Mouse (Mus musculus) kidney, adult 8-10 months (tissue): ENCODE results near the gene Pet117.
"Not testable (repeated sequence)": the region's sequence is repeated elsewhere in the genome, so short reads cannot be mapped to it uniquely, and the experiment has no call there.

ENCODE experiments used
- DNase-seq, 2 experiments: peaks; one replicate each; pipeline ENCODE4 v3.0.0; 2022

Pet117 gene

DNA sequence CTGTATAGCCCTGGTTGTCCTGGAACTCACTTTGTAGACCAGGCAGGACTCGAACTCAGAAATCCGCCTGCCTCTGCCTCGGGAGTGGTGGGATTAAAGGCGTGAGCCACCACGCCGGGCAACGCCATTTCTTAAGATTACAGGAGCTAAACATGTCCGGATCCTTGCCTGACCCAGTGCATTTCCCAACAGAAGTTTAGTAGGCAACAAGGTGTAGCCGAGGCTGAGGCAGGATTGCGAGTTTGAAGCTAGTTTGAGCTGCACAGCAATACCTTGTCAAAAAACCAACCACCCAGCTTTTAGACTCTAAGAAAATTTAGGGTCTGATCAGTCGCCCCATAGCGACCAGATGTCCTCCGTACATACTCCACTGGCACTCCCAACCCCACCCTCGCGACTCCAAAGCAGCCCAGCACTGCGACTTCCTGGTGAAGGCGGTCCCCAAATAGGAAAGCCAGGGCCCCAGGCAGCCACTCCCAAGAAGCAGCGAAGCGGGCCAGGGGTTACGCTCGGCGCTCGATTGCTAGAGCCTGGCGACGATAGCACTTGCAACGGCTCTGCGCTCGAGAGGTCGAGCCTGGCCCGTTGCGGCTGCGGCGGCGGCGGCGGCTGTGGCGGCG, at the start of gene Pet117, which contains the start of gene Kat14:
Pet117 (plus strand) TSS at position 597 of the 620 bp plus-strand sequence.
Kat14 (plus strand) TSS at position 584 of the 620 bp plus-strand sequence.
- peak; percentile 96 to 98 for DNase-seq

GRCm38 (mm10) chr2:144324218-144324617, 44.6 kb upstream of the Pet117 start:
- DNase-seq: no peak

DNA sequence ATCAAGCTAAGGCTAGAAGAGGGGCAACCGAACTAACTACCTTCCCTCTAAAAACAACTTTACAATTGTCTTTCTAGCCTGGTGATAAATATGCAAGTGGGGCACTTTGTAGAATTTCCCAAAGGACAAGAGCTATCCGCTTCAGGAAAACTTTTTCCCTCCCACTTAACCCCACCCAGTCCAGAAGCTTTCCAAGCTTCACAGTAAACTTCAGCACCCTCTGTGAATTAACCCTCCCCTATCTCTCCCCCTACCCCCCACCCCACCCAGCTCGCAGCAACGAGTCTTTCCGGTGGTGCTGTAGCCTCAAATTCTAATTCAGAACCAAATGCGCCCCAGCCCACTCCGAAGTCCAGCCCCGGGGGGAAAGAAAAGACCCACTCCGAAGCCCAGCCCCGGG, 39.3 kb upstream of the Pet117 start:
- no peak for DNase-seq

- DNase-seq: peak in 1 of 2 experiments; percentile 24
Observed at GRCm38 (mm10) chr2:144329937-144330336, 38.9 kb upstream of the Pet117 start.

DNA sequence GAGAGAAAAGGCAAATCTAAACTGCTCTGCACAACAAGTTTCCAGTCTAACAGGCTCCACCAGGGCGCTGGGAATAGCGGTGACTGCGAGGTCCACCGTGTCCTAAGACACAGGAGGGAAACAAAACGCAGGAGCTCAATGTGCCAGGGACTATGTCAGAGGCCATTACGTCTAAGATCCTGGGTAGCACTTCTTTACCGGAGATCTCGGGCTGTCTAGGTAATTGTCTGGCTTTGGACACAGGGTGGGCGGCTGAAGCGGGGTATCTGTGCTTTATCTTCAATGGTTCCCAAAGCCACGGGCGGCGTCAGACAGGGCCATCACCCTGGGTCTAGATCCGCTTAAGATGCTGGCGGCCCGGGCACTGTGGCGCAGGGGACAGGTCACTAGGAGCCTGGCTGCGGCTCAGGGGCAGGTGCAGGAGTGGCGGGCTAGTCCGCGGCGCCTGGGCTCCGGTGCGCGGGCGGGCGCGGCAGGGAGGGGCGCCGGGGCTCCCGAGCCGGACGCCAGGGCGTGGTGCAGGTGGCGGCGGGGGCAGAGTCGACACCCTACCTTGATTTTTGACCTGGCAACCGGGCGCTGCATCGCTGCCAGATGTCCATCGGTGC, 38.3 kb upstream of the Pet117 start:
- peak in 1 of 2 experiments; percentile 27 for DNase-seq

DNA sequence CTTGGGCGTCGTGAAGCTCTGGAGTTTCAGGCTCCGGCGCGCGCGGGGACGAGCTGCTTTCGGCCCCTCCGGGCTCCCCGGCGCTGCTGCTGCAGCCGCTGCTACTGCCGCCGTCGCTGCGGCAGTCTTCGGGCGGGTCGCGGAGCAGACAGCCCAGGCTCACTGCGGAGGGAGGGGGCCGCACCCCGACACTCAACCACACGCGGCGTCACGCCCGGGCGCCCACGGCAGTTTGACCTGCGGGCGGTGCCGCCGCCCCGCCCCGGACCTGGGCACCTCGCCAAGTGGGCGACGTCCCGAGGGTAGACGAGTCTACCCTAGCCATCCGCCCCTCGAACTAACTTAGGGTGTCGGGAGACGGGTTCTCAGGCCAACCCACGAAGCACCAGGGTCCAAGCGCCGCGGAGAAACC, 37.8 kb upstream of the Pet117 start:
- peak; percentile 42 to 43 for DNase-seq

DNA sequence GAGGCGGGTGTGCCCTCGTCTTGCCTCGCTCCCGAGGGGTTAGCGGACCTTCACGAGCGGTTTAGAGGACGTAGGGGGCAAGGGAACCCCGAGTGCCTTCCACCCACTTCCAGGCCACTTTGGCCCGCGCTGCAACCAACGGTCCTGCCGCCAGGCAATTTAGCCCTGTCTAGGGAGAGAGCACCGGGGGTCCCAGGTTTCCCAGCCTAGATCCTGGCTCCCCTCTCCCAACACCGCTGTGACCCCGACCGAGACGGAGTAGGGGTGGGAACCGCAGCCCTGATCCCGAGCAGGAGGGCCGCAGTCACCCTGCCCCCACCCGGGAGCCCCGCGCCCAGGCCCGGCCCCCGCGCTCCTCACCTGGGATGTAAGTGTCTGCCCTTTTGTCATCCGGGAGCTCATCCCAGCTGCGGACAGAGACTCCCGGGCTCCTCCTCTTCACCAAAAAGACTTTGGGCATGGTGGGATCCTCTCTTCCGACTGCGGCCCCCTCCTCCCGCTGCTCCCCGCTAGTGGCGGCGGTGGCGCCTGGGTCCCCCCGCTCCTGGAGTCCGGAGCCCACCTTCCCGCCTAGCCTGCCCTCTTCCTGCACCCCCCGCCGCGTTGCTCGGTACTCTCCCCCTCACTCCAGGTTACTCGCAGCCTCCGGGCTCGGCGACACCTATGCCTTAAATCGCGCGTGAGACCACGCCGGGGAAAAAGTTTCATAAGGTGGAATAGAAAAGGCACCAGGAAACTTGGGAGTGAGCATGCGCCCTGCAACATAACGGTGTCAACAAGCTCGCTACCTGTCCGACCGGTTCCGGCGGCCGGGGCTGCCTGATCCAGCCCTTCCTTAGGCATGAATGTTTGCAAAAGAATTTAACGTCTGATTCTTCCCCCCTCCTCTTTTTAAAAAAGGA, 37.1 kb upstream of the Pet117 start, which contains the start of gene Ovol2:
Ovol2 (minus strand) TSS at position 746 of the 902 bp plus-strand sequence.
- peak; percentile 61 to 71 for DNase-seq

GRCm38 (mm10) chr2:144332486-144332885, 36.3 kb upstream of the Pet117 start:
- DNase-seq: no peak

DNA sequence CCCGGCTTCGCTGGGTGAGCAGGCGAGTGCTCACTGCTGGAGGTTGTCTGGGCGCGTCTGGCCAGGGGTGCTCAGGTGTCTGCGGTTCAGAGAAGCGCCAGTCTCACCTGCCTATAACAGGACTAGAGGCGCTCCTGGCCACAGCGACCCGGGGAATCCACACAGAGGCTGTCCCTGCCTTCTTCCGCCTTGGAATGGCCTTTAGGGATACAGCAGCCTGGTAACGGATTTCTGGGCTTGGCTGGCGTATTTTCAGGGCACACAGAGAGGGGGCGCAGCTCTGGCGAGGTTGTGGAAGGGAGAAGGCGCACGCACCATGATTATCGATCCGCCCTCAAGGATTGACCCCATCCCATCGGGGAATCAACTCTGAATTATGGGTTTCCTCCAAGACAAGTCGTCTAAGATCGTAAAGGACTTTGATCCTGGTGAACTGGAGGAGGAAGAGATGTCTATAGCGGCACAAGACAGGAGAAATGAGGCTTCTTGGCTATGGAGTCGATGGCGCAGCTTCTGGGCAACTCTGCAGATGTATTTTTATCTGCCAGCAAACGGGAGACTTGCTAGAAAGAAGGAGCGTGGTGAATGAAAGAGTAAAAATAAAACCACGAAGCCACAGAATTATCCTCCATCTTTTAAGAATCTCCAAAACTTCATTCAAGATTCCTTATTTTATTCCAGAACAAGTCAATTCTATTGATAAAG, 35.5 kb upstream of the Pet117 start:
- DNase-seq: no peak

GRCm38 (mm10) chr2:144337230-144337629, 31.6 kb upstream of the Pet117 start:
- no peak for DNase-seq

DNA sequence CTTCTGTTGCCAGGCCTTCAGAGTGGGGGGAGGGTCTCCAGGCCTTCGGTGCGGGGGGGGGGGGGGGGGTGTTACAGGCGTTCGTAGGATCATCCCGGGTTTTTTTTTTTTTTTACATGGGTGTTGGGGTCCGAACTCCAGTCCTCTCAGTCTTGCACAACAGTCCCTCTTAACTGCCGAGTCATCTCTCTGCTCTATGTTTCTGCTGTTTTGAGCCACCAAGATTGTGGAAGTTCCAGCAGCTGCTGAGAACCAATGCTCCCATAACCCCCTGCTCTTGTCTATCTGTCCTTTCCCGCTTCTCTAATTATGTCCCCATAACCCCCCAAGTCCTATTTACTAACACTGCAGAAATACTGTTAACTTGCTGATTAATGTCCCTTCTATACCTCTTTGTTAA, 31.1 kb upstream of the Pet117 start:
- no peak for DNase-seq

GRCm38 (mm10) chr2:144338149-144338548, 30.6 kb upstream of the Pet117 start:
- not testable (repeated sequence) for DNase-seq

DNA sequence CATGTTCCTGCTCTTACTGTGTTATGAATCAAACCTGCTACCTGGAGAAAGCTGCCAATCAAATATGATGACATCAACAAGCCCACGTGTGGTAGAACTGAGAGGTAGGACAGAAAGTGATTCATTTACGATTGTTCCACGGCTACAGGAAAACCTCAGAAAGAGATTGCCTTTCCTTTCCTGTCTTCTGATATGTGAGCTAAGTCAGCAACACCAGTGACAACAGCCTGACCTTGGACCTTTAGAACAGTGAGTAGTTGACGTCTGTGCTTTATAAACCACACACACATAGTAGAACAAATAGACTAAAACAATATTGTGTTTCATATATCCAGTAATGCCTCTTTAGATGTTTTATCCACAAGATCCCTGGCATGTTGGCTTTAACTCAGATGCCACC, 25.6 kb upstream of the Pet117 start:
- no peak for DNase-seq

GRCm38 (mm10) chr2:144348525-144348924, 20.3 kb upstream of the Pet117 start:
- DNase-seq: peak in 1 of 2 experiments; percentile 18

GRCm38 (mm10) chr2:144352843-144353242, 16.0 kb upstream of the Pet117 start:
- no peak for DNase-seq

- no peak for DNase-seq
Observed at GRCm38 (mm10) chr2:144369020-144369421, 225 bp downstream of the Pet117 start.

- DNase-seq: peak; percentile 51
Observed at GRCm38 (mm10) chr2:144369511-144369910, 715 bp downstream of the Pet117 start.

- peak; percentile 7 to 10 for DNase-seq
Observed at GRCm38 (mm10) chr2:144371566-144371965, 2.8 kb downstream of the Pet117 start.

GRCm38 (mm10) chr2:144373063-144373462, 4.3 kb downstream of the Pet117 start:
- no peak for DNase-seq

GRCm38 (mm10) chr2:144375063-144375703, 6.4 kb downstream of the Pet117 start:
- DNase-seq: no peak

GRCm38 (mm10) chr2:144381293-144381692, 12.5 kb downstream of the Pet117 start:
- DNase-seq: no peak

DNA sequence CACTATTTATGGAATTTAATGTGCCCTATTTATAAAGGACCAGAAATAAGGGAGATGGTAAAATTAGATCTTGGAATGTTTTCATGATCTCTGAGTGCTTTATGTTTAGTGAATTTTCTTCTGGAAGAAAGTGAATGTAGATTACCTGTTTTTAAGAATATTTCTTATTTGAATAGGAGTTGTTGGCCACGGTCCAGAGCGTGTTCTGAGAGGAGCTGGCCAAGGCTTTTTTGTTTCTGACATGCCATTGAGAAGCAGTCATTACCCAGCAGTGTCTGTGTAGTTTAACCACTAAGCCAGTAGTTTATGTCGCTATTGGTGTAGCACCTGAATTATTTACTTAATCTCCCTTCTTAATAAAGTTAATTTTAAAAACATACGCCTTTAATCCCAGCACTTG, 12.9 kb downstream of the Pet117 start:
- no peak for DNase-seq
